Mouse (Mus musculus) retina, embryonic 14.5 days (tissue): Measurements from ENCODE around the gene Gm14214.

Experiments
- DNase-seq: peaks from one replicate; pipeline ENCODE4 v3.0.0-alpha.2; 2015; ENCODE audit warnings: low spot score

The Gm14214 gene

DNA sequence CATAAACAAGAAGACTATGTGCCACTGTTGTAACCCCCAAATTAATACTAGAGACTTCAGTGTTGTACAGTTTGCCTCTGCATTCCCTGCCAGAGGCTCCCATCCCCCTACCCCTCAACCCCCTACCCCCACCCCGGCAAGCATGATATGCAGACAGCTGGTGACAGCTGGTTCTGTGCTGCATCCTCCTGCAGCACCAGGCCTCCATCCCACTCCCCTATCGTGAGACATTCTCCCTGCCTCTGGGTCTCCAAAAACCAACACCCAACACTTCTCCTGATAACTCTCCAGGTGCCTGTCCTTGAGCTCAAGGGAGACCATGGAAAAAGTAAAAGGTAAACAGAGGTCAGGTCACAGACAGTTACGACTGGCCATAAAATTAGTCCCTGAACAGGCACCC is 40.1 kb downstream of the Gm14214 start:
- DNase-seq, result no peak

GRCm38 (mm10) chr2:154723473-154723872 is 46.4 kb downstream of the Gm14214 start:
- no peak for DNase-seq

GRCm38 (mm10) chr2:154720315-154720714 is 49.5 kb downstream of the Gm14214 start:
- no peak for DNase-seq
